Mouse (Mus musculus): ENCODE measurements at regions not wholly inside any gene's neighbourhood (a gene's known extent, or its start where the extent isn't known, plus 50 kb on each side); places are given as distances from the start of the nearest gene placed in this dataset.

DNA sequence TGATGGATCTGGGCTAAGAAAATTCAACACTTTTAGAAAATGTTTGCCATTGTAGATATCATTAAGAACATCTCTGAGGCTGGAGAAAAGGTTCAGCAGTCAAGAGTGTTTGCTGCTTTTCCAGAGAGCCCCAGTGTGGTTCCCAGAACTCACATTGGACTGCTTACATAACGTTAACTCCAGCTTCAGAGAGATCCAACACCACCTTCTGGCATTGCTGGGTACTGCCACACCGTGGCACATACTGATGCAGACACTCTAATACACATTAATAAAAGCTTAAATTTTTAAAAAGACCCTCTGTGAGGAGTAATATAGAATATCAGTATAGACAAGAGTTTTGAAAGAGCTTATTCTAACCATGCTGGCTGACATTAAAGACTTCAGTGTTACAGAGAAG is 313.6 kb upstream of the Zic4 start:
- TF ChIP-seq E2F4 (IDR thresholded peaks at IDR 0.05; ENCODE audit: insufficient read depth) (no peak), SRF (IDR thresholded peaks at IDR 0.05; ENCODE audit: control insufficient read depth, insufficient read length, low read depth) (no peak), POLR2A (IDR thresholded peaks at IDR 0.05; ENCODE audit: insufficient read length, low read depth) (no peak), USF1 (IDR thresholded peaks at IDR 0.05; ENCODE audit: low read depth) (no peak), TCF3 (IDR thresholded peaks at IDR 0.05; ENCODE audit: insufficient read length, low read depth) (no peak), REST (IDR thresholded peaks at IDR 0.05; ENCODE audit: insufficient read depth, insufficient read length) (no peak), MYOD1 (IDR thresholded peaks at IDR 0.05; ENCODE audit: control insufficient read depth in 1 of 3, insufficient read length in 2 of 3, low read depth in 2 of 3) (no peak), MYOG (IDR thresholded peaks at IDR 0.05; ENCODE audit: control insufficient read depth in 1 of 3, insufficient read depth in 1 of 3, insufficient read length in 2 of 3, low read depth in 2 of 3) (no peak), POLR2AphosphoS2 (IDR thresholded peaks at IDR 0.05; ENCODE audit: insufficient read length, low read depth) (no peak), TCF12 (IDR thresholded peaks at IDR 0.05; ENCODE audit: insufficient read depth, poor library complexity, severe bottlenecking) (no peak)
- no peaks in the 10 kb centered on the region for H3K79me2 ChIP-seq (ENCODE audit: control insufficient read depth, insufficient read depth)
- H3ac ChIP-seq (ENCODE audit: control insufficient read depth, insufficient read length): no peak overlapping the region
- no peaks in the 10 kb centered on the region for H3K36me3 ChIP-seq (ENCODE audit: control insufficient read depth, insufficient read depth)
- H3K4me2 ChIP-seq (ENCODE audit: low read depth): no peak overlapping the region
- H3K4me3 ChIP-seq: no peak overlapping the region
- no peaks in the 10 kb centered on the region for H3K27me3 ChIP-seq (ENCODE audit: control insufficient read depth, insufficient read depth, insufficient read length)

DNA sequence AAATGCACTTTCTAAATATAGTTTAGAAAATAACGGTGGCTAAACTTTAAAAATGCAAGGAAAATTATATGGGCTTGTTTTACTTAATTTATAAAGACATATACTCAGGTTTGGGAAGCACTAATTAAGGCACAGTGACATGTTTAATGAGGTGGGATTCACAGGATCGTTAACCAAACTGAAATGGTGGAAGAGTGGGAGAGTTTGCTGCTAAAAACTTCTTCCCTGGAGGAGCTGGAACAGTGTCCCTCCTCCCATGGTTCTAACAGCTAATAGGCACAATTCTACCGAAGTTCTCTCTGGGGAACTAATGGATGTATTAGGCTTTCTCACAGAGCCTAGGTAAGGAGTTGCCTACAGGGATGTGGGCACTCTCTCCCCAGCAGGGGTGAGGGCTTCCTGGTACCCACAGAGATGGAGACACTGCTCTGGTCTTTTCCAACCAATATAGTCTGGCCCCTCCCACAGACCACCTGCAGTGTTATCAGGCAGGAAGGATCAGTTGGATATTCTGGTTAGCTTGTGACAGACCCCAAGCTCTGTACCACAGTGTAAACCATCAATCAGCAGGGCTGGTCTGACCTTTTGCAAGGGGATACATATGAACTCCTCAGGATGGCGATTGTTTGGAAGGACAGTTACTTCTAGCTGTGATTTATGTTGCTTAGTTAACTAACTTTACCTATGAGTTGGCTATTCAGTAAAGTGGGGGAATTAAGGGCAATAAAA is 309.0 kb upstream of the Zic4 start:
- H3ac ChIP-seq (ENCODE audit: control insufficient read depth, insufficient read length): no peak overlapping the region
- H3K27me3 ChIP-seq (ENCODE audit: control insufficient read depth, insufficient read depth, insufficient read length): no peaks in the 10 kb centered on the region
- H3K79me2 ChIP-seq (ENCODE audit: control insufficient read depth, insufficient read depth): no peaks in the 10 kb centered on the region
- H3K36me3 ChIP-seq (ENCODE audit: control insufficient read depth, insufficient read depth): no peaks in the 10 kb centered on the region
- no peak overlapping the region for H3K4me2 ChIP-seq (ENCODE audit: low read depth)
- TF ChIP-seq MYOG (IDR thresholded peaks at IDR 0.05; ENCODE audit: control insufficient read depth in 1 of 3, insufficient read depth in 1 of 3, insufficient read length in 2 of 3, low read depth in 2 of 3) (no peak), CEBPB (IDR thresholded peaks at IDR 0.05; ENCODE audit: insufficient read depth, poor library complexity, severe bottlenecking) (no peak), REST (IDR thresholded peaks at IDR 0.05; ENCODE audit: insufficient read depth, insufficient read length) (no peak)
- H3K4me3 ChIP-seq: no peak overlapping the region

- no peak overlapping the region for H3K4me3 ChIP-seq
- TF ChIP-seq POLR2A (IDR thresholded peaks at IDR 0.05; ENCODE audit: insufficient read length, low read depth) (no peak), USF1 (IDR thresholded peaks at IDR 0.05; ENCODE audit: low read depth) (no peak), POLR2AphosphoS2 (IDR thresholded peaks at IDR 0.05; ENCODE audit: insufficient read length, low read depth) (no peak), MYOG (IDR thresholded peaks at IDR 0.05; ENCODE audit: control insufficient read depth in 1 of 3, insufficient read depth in 1 of 3, insufficient read length in 2 of 3, low read depth in 2 of 3) (no peak), TCF3 (IDR thresholded peaks at IDR 0.05; ENCODE audit: insufficient read length, low read depth) (no peak), MYOD1 (IDR thresholded peaks at IDR 0.05; ENCODE audit: control insufficient read depth in 1 of 3, insufficient read length in 2 of 3, low read depth in 2 of 3) (no peak), TCF12 (IDR thresholded peaks at IDR 0.05; ENCODE audit: insufficient read depth, poor library complexity, severe bottlenecking) (no peak), E2F4 (IDR thresholded peaks at IDR 0.05; ENCODE audit: insufficient read depth) (no peak), SRF (IDR thresholded peaks at IDR 0.05; ENCODE audit: control insufficient read depth, insufficient read length, low read depth) (no peak), MAX (IDR thresholded peaks at IDR 0.05; ENCODE audit: low read depth) (no peak), REST (IDR thresholded peaks at IDR 0.05; ENCODE audit: insufficient read depth, insufficient read length) (no peak), CEBPB (IDR thresholded peaks at IDR 0.05; ENCODE audit: insufficient read depth, poor library complexity, severe bottlenecking) (no peak)
- no peaks in the 10 kb centered on the region for H3K36me3 ChIP-seq (ENCODE audit: control insufficient read depth, insufficient read depth)
- H3K4me2 ChIP-seq (ENCODE audit: low read depth): no peak overlapping the region
- no peaks in the 10 kb centered on the region for H3K79me2 ChIP-seq (ENCODE audit: control insufficient read depth, insufficient read depth)
- H3ac ChIP-seq (ENCODE audit: control insufficient read depth, insufficient read length): no peak overlapping the region
- H3K27me3 ChIP-seq (ENCODE audit: control insufficient read depth, insufficient read depth, insufficient read length): no peaks in the 10 kb centered on the region
These were observed 302.8 kb upstream of the Zic4 start for GRCm38 (mm10) chr9:91059460-91059859.

DNA sequence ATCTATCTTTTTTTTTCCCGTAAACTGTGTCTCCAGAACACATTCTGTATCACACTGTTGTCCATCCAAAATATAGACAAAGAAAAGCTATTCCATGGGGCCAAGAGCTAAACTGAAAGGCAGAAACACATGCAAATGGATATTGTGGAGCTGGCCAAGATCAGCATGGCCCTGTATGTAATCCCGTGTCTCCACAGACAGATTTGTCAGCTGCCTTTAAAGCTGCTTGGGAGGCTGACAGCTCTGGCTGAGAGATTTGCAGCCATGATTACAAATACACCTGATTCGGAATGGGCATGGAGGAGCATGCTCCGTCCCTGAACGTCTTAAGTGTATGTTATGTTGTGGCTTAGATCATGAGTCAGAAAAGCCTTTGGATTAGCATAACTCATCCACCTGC is 292.7 kb upstream of the Zic4 start:
- no peak overlapping the region for H3K4me2 ChIP-seq (ENCODE audit: low read depth)
- H3K27me3 ChIP-seq (ENCODE audit: control insufficient read depth, insufficient read depth, insufficient read length): no peaks in the 10 kb centered on the region
- H3ac ChIP-seq (ENCODE audit: control insufficient read depth, insufficient read length): no peak overlapping the region
- no peaks in the 10 kb centered on the region for H3K79me2 ChIP-seq (ENCODE audit: control insufficient read depth, insufficient read depth)
- H3K4me3 ChIP-seq: no peak overlapping the region
- H3K36me3 ChIP-seq (ENCODE audit: control insufficient read depth, insufficient read depth): no peaks in the 10 kb centered on the region
- TF ChIP-seq MAX (IDR thresholded peaks at IDR 0.05; ENCODE audit: low read depth) (no peak), TCF3 (IDR thresholded peaks at IDR 0.05; ENCODE audit: insufficient read length, low read depth) (no peak), TCF12 (IDR thresholded peaks at IDR 0.05; ENCODE audit: insufficient read depth, poor library complexity, severe bottlenecking) (no peak), USF1 (IDR thresholded peaks at IDR 0.05; ENCODE audit: low read depth) (no peak), POLR2AphosphoS2 (IDR thresholded peaks at IDR 0.05; ENCODE audit: insufficient read length, low read depth) (no peak), SRF (IDR thresholded peaks at IDR 0.05; ENCODE audit: control insufficient read depth, insufficient read length, low read depth) (no peak), MYOD1 (IDR thresholded peaks at IDR 0.05; ENCODE audit: control insufficient read depth in 1 of 3, insufficient read length in 2 of 3, low read depth in 2 of 3) (no peak), REST (IDR thresholded peaks at IDR 0.05; ENCODE audit: insufficient read depth, insufficient read length) (no peak), E2F4 (IDR thresholded peaks at IDR 0.05; ENCODE audit: insufficient read depth) (no peak), POLR2A (IDR thresholded peaks at IDR 0.05; ENCODE audit: insufficient read length, low read depth) (no peak), CEBPB (IDR thresholded peaks at IDR 0.05; ENCODE audit: insufficient read depth, poor library complexity, severe bottlenecking) (no peak), MYOG (IDR thresholded peaks at IDR 0.05; ENCODE audit: control insufficient read depth in 1 of 3, insufficient read depth in 1 of 3, insufficient read length in 2 of 3, low read depth in 2 of 3) (no peak)
